Mouse (Mus musculus) MEL (cell line): ENCODE results near the gene Oas1a.

Source experiments
- CHD2 ChIP-seq: IDR thresholded peaks from 2 replicates; pipeline ENCODE4 v1.6.1; 2011; ENCODE audit warnings: low read length, improper control_type of control experiment
- CTCF ChIP-seq, 3 experiments: IDR thresholded peaks in 2 of 3; conservative IDR thresholded peaks in 1 of 3; 2 replicates each; pipeline ENCODE4 v1.5.1; 2011 to 2012; ENCODE audit warnings: low read length in 3 of 3, low read depth in 2 of 3, mild to moderate bottlenecking in 2 of 3, improper control_type of control experiment in 1 of 3, inconsistent platforms in 1 of 3, mixed read lengths in 1 of 3, moderate library complexity in 1 of 3; ENCODE audit not compliant: control insufficient read depth in 1 of 3, insufficient read depth in 1 of 3, poor library complexity in 1 of 3, severe bottlenecking in 1 of 3
- GATA1 ChIP-seq: IDR thresholded peaks from 2 replicates; pipeline ENCODE4 v1.6.1; 2011; ENCODE audit warnings: low read depth, low read length, improper control_type of control experiment
- KAT2A ChIP-seq: conservative IDR thresholded peaks from 2 replicates; pipeline ENCODE4 v1.6.1; 2012; ENCODE audit warnings: low read depth, low read length, improper control_type of control experiment, inconsistent platforms
- MAZ ChIP-seq: IDR thresholded peaks from 2 replicates; pipeline ENCODE4 v1.6.1; 2012; ENCODE audit warnings: low read depth, mild to moderate bottlenecking, inconsistent platforms, low read length, improper control_type of control experiment
- MXI1 ChIP-seq: IDR thresholded peaks from 2 replicates; pipeline ENCODE4 v1.6.1; 2011; ENCODE audit warnings: mild to moderate bottlenecking, low read depth, low read length, improper control_type of control experiment
- ZMIZ1 ChIP-seq: IDR thresholded peaks from 2 replicates; pipeline ENCODE4 v1.6.1; 2012; ENCODE audit warnings: low read depth, mild to moderate bottlenecking, inconsistent platforms, low read length, improper control_type of control experiment, moderate library complexity
- ZNF384 ChIP-seq: IDR thresholded peaks from 2 replicates; pipeline ENCODE4 v1.6.1; 2012; ENCODE audit warnings: low read depth, mild to moderate bottlenecking, inconsistent platforms, low read length, improper control_type of control experiment

DNA sequence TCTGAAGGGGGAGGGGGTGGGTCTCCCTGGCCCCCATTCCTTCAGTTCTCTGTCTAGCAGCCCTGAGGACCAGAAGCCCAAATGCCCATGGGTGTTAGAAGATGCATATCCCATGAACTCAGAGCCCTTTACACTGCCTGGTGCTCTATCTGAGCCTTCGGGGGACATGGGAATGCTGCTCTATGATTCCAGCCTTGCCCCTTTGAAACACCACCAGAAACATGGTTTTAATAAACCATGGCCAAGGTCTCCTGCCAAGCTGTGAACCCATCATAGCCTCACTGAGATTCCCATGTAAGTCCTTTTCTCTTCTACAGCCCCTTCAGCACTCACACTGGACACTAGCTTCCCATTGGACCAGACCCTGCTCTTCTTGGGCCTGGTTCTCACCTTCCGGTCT, 17.3 kb downstream of the Oas1a start:
- TF ChIP-seq GATA1 (no peak), MAZ (no peak), CTCF (IDR thresholded peaks at IDR 0.05 in 2 of 3, conservative IDR thresholded peaks at IDR 0.05 in 1 of 3; ENCODE audit: control insufficient read depth in 1 of 3, insufficient read depth in 1 of 3, low read depth in 2 of 3, low read length in 3 of 3, poor library complexity in 1 of 3, severe bottlenecking in 1 of 3) (no peak), KAT2A (no peak), MXI1 (no peak), ZNF384 (no peak), ZMIZ1 (no peak), CHD2 (no peak)
